Mouse (Mus musculus) kidney, embryonic 14.5 days (tissue): ENCODE results near the gene Mkln1. TPM values are rescaled to one million over a fixed set of nuclear protein-coding genes. Genes with fewer than 3 reads are reported as not detected.
A peak's percentile ranks its signal among the peaks of the same experiment; 100 is the strongest.

ENCODE experiments used
- ATAC-seq: fragments of 200-750 bp; cut with Nextera tagmentation; 2 replicates; pipeline ENCODE4 v1.8.0; 2017; ENCODE audit warnings: moderate number of reproducible peaks, mild to moderate bottlenecking, moderate TSS enrichment, moderate library complexity; ENCODE audit not compliant: low FRiP score, low TSS enrichment
- H3K27ac ChIP-seq: fragments of 300-500 bp; sonication (generic); 2 replicates; pipeline ENCODE4 v1.5.1; 2014; ENCODE audit warnings: low read depth, mild to moderate bottlenecking, low read length, moderate library complexity, mixed read lengths
- H3K27me3 ChIP-seq: fragments of 300-500 bp; sonication (generic); 2 replicates; pipeline ENCODE4 v1.6.1; 2014; ENCODE audit warnings: mild to moderate bottlenecking, low read length; ENCODE audit not compliant: control insufficient read depth, insufficient read depth
- H3K36me3 ChIP-seq: fragments of 300-500 bp; sonication (generic); 2 replicates; pipeline ENCODE4 v1.6.1; 2014; ENCODE audit warnings: low read length, mixed read lengths; ENCODE audit not compliant: control insufficient read depth, insufficient read depth
- H3K4me1 ChIP-seq: fragments of 300-500 bp; sonication (generic); 2 replicates; pipeline ENCODE4 v1.6.1; 2014; ENCODE audit warnings: low read length, mixed read lengths; ENCODE audit not compliant: control insufficient read depth, insufficient read depth
- H3K4me2 ChIP-seq: fragments of 300-500 bp; sonication (generic); replicated peaks from 2 replicates; pipeline ENCODE4 v1.6.1; 2014; ENCODE audit warnings: low read depth, mild to moderate bottlenecking, low read length
- H3K4me3 ChIP-seq: fragments of 300-500 bp; sonication (generic); 2 replicates; pipeline ENCODE4 v1.5.1; 2014; ENCODE audit warnings: mild to moderate bottlenecking, low read length
- H3K9ac ChIP-seq: fragments of 300-500 bp; sonication (generic); 2 replicates; pipeline ENCODE4 v1.6.1; 2014; ENCODE audit warnings: low read depth, mild to moderate bottlenecking, low read length, moderate library complexity
- H3K9me3 ChIP-seq: fragments of 300-500 bp; sonication (generic); 2 replicates; pipeline ENCODE4 v1.6.1; 2016; ENCODE audit warnings: low read length; ENCODE audit not compliant: control insufficient read depth
- WGBS: fragments of 180-500 bp; shearing (Covaris S2); extraction: QIAGEN DNeasy Blood & Tissue Kit; methylation state at CpG from one replicate; pipeline ENCODE4 v1.1.7; 2014; 5-methylcytosine and 5-hydroxymethylcytosine counted together
- polyA plus RNA-seq: library from polyadenylated mRNA; unstranded; fragments of >200 nt; fragmentation: Nextera tagmentation; extraction: Ambion mirVana; gene quantifications from 2 replicates; pipeline ENCODE4 v1.2.1, GENCODE M21; 2014

Gene Mkln1
- polyA plus RNA-seq, 1 experiment from 2014 or later = 212 TPM

DNA sequence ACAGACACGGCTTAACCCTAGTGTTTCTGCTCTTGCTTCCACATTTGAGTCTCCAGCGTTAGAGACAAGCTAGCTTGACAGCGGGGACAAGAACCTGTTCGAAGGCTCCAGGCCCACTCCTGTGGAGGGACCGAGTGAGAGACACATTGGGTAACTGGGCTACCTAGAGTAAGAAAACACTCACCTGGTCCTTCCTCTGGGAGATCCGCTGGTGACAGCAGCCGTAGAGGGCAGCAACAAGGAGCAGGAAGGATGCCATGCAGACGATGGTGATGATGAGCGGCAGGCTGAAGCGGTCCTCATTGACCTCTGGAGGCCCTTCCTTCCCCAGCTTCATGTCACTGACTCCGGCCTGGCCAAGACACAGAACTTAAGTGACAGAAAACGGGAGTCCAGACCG lies 125.6 kb downstream of the Mkln1 start:
- no peak overlapping the region for H3K4me2 ChIP-seq
- no peak overlapping the region for H3K9ac ChIP-seq
- no peaks in the 10 kb centered on the region for H3K4me1 ChIP-seq
- no peak overlapping the region for H3K27ac ChIP-seq
- 78% methylated on average over 13 of the region's 13 CpGs for WGBS
- H3K9me3 ChIP-seq = no peaks in the 10 kb centered on the region
- no peaks in the 10 kb centered on the region for H3K27me3 ChIP-seq
- no peak overlapping the region for H3K4me3 ChIP-seq
- no peaks in the 10 kb centered on the region for H3K36me3 ChIP-seq
- ATAC-seq = no peak

GRCm38 (mm10) chr6:31524647-31525046 lies 126.1 kb downstream of the Mkln1 start:
- no peaks in the 10 kb centered on the region for H3K27me3 ChIP-seq
- 87% methylated on average over 8 of the region's 8 CpGs for WGBS
- no peaks in the 10 kb centered on the region for H3K36me3 ChIP-seq
- no peak overlapping the region for H3K9ac ChIP-seq
- no peak overlapping the region for H3K4me3 ChIP-seq
- no peak for ATAC-seq
- no peaks in the 10 kb centered on the region for H3K9me3 ChIP-seq
- H3K4me1 ChIP-seq = no peaks in the 10 kb centered on the region
- no peak overlapping the region for H3K27ac ChIP-seq
- no peak overlapping the region for H3K4me2 ChIP-seq

GRCm38 (mm10) chr6:31525231-31525900 lies 126.8 kb downstream of the Mkln1 start:
- H3K36me3 ChIP-seq = no peaks in the 10 kb centered on the region
- no peaks in the 10 kb centered on the region for H3K4me1 ChIP-seq
- H3K4me2 ChIP-seq = no peak overlapping the region
- H3K9ac ChIP-seq = no peak overlapping the region
- H3K27me3 ChIP-seq = no peaks in the 10 kb centered on the region
- peak; percentile 56; the same call in 1 of the 2 replicates for ATAC-seq
- H3K4me3 ChIP-seq = no peak overlapping the region
- H3K27ac ChIP-seq = no peak overlapping the region
- no peaks in the 10 kb centered on the region for H3K9me3 ChIP-seq
- WGBS = 73% methylated on average over 6 of the region's 6 CpGs

DNA sequence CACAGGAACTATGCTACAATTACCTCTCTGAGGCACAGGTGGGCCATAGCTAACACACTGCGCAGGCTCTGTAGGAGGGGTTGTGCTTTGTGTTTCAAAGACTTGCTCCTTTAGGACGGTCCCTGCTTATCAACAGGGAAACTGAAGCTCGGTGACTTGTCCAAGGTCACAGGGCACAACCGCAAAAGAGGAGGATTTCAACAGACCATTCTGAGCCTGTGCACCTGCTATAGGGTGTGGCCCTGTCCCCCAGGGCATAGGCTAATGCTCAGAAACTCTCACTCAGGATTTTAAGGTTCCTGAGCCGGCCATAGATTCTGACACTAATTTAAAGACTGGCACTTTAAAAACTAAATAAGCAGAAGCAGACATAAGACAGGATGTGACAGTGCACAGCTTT lies 128.4 kb downstream of the Mkln1 start:
- no peak overlapping the region for H3K9ac ChIP-seq
- ATAC-seq = no peak
- WGBS = 79% methylated on average over 5 of the region's 5 CpGs

GRCm38 (mm10) chr6:31527897-31528296 lies 129.4 kb downstream of the Mkln1 start:
- Histone ChIP-seq H3K9me3 (no peaks in the 10 kb centered on the region), H3K27ac (no peak overlapping the region), H3K9ac (no peak overlapping the region), H3K4me3 (no peak overlapping the region), H3K4me2 (no peak overlapping the region), H3K27me3 (no peaks in the 10 kb centered on the region), H3K4me1 (no peaks in the 10 kb centered on the region), H3K36me3 (no peaks in the 10 kb centered on the region)
- 71% methylated on average over 7 of the region's 7 CpGs for WGBS
- ATAC-seq = no peak

More for the DNA sequence above, 128.4 kb downstream of the Mkln1 start:
- no peaks in the 10 kb centered on the region for H3K9me3 ChIP-seq
- no peak overlapping the region for H3K4me2 ChIP-seq
- H3K4me1 ChIP-seq = no peaks in the 10 kb centered on the region
- no peak overlapping the region for H3K27ac ChIP-seq
- no peaks in the 10 kb centered on the region for H3K36me3 ChIP-seq
- H3K27me3 ChIP-seq = no peaks in the 10 kb centered on the region
- H3K4me3 ChIP-seq = no peak overlapping the region

GRCm38 (mm10) chr6:31528339-31528738 lies 129.8 kb downstream of the Mkln1 start:
- H3K36me3 ChIP-seq = no peaks in the 10 kb centered on the region
- no peak overlapping the region for H3K9ac ChIP-seq
- 72% methylated on average over 5 of the region's 5 CpGs for WGBS
- no peaks in the 10 kb centered on the region for H3K27me3 ChIP-seq
- no peaks in the 10 kb centered on the region for H3K9me3 ChIP-seq
- no peak overlapping the region for H3K4me3 ChIP-seq
- H3K4me2 ChIP-seq = no peak overlapping the region
- no peak overlapping the region for H3K27ac ChIP-seq
- H3K4me1 ChIP-seq = no peaks in the 10 kb centered on the region
- ATAC-seq = no peak

DNA sequence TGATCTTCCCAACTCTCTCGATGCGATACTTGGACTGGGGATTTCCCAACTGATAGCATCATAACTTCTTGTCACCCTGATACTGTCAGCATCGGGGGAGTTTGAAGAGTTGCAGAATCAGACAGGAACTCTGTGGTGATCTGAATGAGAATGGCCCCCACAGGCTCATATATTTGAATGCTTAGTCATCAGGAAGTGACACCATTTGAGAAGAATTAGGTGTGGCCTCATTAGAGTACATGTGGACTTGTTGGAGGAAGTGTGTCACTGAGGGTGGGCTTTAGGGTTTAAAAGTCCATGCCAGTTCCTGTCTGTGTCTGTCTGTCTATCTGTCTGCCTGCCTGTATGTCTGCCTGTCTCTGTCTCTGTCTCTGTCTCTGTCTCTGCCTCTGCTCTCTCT lies 133.3 kb downstream of the Mkln1 start:
- H3K36me3 ChIP-seq = no peaks in the 10 kb centered on the region
- ATAC-seq = no peak
- WGBS = 83% methylated on average over 3 of the region's 3 CpGs
- no peaks in the 10 kb centered on the region for H3K4me1 ChIP-seq
- no peak overlapping the region for H3K27ac ChIP-seq
- H3K4me2 ChIP-seq = no peak overlapping the region
- H3K9me3 ChIP-seq = no peaks in the 10 kb centered on the region
- no peaks in the 10 kb centered on the region for H3K27me3 ChIP-seq
- H3K9ac ChIP-seq = no peak overlapping the region
- H3K4me3 ChIP-seq = no peak overlapping the region

- no peak for ATAC-seq
- 92% methylated on average over 5 of the region's 5 CpGs for WGBS
- H3K9ac ChIP-seq = no peak overlapping the region
- no peak overlapping the region for H3K4me3 ChIP-seq
- no peak overlapping the region for H3K4me2 ChIP-seq
- H3K9me3 ChIP-seq = no peaks in the 10 kb centered on the region
- H3K27ac ChIP-seq = no peak overlapping the region
- H3K36me3 ChIP-seq = no peaks in the 10 kb centered on the region
- H3K27me3 ChIP-seq = no peaks in the 10 kb centered on the region
- no peaks in the 10 kb centered on the region for H3K4me1 ChIP-seq
Observed at GRCm38 (mm10) chr6:31534705-31535104, 136.2 kb downstream of the Mkln1 start.

DNA sequence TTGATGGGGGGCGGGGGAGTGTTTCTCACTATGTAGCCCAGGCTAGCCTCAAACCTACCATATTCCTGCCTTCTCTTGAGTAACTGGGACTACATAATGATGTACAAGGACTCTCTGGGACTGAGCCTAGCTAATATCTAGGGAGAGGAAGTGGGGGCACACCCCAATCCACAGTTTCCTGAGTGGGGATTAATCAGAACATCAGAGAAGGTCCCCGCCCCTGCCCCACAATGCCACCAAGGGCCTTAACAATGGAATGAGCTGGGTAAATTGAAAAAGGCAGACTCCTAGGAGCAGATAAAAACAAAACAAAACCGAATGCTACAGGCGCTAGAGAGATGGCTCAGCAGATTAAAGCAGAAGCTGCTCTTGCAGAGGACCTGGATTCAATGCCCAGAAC lies 138.7 kb downstream of the Mkln1 start:
- H3K36me3 ChIP-seq = no peaks in the 10 kb centered on the region
- 83% methylated on average over 4 of the region's 4 CpGs for WGBS
- no peaks in the 10 kb centered on the region for H3K4me1 ChIP-seq
- no peaks in the 10 kb centered on the region for H3K27me3 ChIP-seq
- no peak overlapping the region for H3K4me3 ChIP-seq
- H3K9ac ChIP-seq = no peak overlapping the region
- ATAC-seq = no peak
- H3K27ac ChIP-seq = no peak overlapping the region
- no peaks in the 10 kb centered on the region for H3K9me3 ChIP-seq
- no peak overlapping the region for H3K4me2 ChIP-seq
